Comparison of ENCODE assay signal across 24 mouse cellular contexts in genomic region chr11:19631055-19631695, GRCm38 (mm10).
"Had no signal": no experiment of that assay in that cellular context is flagged by ENCODE, and none has a peak within 500 bp of the region (broad histone marks: within the 10 kb centered on the region; RNA-seq: fewer than 3 reads in every experiment).

No protein-coding gene starts in this region.

- DNase-seq: kidney, adult 11 months; kidney, adult 8-10 months; kidney, postnatal 10 days; kidney, postnatal 36 days; layer of hippocampus, postnatal 36 days; lung, adult 18-20 months; lung, postnatal 10 days; lung, postnatal 36 days; right cerebral cortex, adult 18-20 months; right cerebral cortex, postnatal 14 days; right cerebral cortex, postnatal 4 days; thymus, adult 2 months; thymus, postnatal 25 days had no signal

- H3K27ac ChIP-seq: kidney, embryonic 15.5 days; left cerebral cortex, adult 2 months; limb, embryonic 15.5 days; liver, embryonic 14.5 days; lung, embryonic 15.5 days; midbrain, embryonic 10.5 days; midbrain, embryonic 13.5 days; stomach, postnatal 0 days had no signal

- H3K4me2 ChIP-seq: kidney, embryonic 15.5 days; limb, embryonic 15.5 days; liver, embryonic 11.5 days; lung, embryonic 15.5 days; midbrain, embryonic 13.5 days had no signal

- H3K36me3 ChIP-seq: kidney, embryonic 15.5 days; limb, embryonic 15.5 days; lung, embryonic 15.5 days; midbrain, embryonic 10.5 days; midbrain, embryonic 13.5 days had no signal

- H3K27me3 ChIP-seq: kidney, embryonic 15.5 days; limb, embryonic 15.5 days; lung, embryonic 15.5 days; megakaryocyte, embryonic 14.5 days; midbrain, embryonic 13.5 days had no signal

- H3K9ac ChIP-seq: kidney, embryonic 15.5 days; limb, embryonic 15.5 days; liver, embryonic 14.5 days; lung, embryonic 15.5 days; midbrain, embryonic 13.5 days had no signal

- ATAC-seq: midbrain, embryonic 13.5 days; midbrain, embryonic 16.5 days had no signal

- H3K4me3 ChIP-seq: kidney, embryonic 15.5 days; left cerebral cortex, adult 2 months; limb, embryonic 15.5 days; lung, embryonic 15.5 days; megakaryocyte, embryonic 14.5 days; midbrain, embryonic 10.5 days; midbrain, embryonic 13.5 days had no signal

- H3K9me3 ChIP-seq: kidney, embryonic 15.5 days; limb, embryonic 15.5 days; lung, embryonic 15.5 days; midbrain, embryonic 10.5 days; midbrain, embryonic 13.5 days had no signal

- H3K4me1 ChIP-seq: limb, embryonic 15.5 days; lung, embryonic 15.5 days; megakaryocyte, embryonic 14.5 days; midbrain, embryonic 10.5 days; midbrain, embryonic 13.5 days had no signal
